Mouse (Mus musculus) adrenal gland, postnatal 0 days (tissue): ENCODE results near the gene Slc1a5. TPM values are rescaled to one million over a fixed set of nuclear protein-coding genes. Genes with fewer than 3 reads are reported as not detected.

ENCODE experiments used
- polyA plus RNA-seq: library from polyadenylated mRNA; unstranded; fragments of >200 nt; fragmentation: Nextera tagmentation; extraction: Ambion mirVana; gene quantifications from 2 replicates; pipeline ENCODE4 v1.2.1, GENCODE M21; 2015

Slc1a5 gene
- polyA plus RNA-seq = 32.6 and 34.6 TPM in 2 replicates

DNA sequence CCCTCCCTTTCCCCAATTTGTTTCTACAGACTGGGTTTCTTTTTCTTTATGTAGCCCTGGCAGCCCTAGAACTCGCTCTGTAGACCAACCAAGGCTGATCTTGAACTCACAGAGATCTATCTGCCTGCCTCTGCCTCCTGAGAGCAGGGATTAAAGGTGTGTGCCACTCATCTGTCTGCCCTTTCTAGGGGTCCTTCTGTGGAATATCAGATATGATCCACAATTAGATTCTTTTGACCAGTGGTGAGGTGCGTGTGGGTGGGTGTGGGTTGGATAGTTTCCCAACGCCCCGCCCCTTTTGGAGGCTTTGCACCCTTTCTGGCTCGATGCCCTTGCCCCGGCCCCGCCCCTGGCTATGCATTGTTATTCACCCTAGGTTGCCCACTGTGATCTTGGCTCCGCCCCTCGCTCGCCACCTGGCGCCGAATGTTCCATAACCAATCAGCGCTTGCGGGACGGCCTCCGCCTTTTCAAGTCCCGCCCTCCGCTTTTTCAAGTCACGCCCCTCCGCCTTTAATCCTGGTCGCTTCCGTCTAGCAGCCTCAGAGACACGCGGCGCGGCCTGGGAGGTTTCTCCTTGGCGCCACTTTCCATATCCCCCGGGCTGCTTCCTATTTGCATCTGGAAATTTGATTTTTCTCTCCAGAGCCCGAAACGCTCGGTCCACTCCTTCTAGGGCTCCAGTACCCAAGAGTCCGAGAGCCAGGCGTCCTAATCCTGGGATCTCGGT is at the start of gene Slc1a5:
Gene Slc1a5, plus strand, starts transcription at position 516 of the 730 bp plus-strand sequence.

DNA sequence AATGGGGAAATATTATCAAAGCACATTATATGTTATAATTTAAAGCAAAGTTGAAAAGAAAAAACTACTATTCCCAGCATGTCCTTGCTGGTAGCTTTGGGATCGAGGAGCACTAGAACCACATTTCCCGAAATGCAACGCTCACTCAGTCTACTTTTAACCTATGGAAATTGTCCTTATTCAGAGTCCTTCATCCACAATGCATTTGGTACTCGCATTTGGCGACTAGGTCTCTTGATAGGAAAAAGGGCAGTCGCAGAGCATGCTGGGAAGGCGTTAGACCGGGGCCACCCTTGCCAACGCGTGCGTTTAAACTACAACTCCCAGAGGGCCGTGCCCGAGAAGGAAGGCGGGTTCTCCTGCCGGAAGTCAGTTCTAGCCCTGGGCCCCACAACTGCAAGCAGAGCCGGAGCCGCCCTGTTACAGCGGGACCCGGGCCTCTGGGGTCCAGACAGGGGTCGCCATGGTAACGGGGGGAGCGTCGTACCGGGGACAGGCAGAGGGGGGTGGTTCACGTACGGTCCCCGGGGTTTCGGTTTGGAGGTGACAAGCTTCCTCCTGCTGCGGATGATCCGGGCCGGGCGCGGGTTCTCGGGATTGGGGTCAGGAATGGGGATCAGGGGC is 43.0 kb upstream of the Slc1a5 start, which contains the start of gene Ap2s1:
Gene Ap2s1, plus strand, starts transcription at position 338 of the 624 bp plus-strand sequence.

GRCm38 (mm10) chr7:16815351-16815941 is 34.3 kb downstream of the Slc1a5 start, which contains the start of gene Strn4:
TSS of gene Strn4 (plus strand) at chr7:16815889.

DNA sequence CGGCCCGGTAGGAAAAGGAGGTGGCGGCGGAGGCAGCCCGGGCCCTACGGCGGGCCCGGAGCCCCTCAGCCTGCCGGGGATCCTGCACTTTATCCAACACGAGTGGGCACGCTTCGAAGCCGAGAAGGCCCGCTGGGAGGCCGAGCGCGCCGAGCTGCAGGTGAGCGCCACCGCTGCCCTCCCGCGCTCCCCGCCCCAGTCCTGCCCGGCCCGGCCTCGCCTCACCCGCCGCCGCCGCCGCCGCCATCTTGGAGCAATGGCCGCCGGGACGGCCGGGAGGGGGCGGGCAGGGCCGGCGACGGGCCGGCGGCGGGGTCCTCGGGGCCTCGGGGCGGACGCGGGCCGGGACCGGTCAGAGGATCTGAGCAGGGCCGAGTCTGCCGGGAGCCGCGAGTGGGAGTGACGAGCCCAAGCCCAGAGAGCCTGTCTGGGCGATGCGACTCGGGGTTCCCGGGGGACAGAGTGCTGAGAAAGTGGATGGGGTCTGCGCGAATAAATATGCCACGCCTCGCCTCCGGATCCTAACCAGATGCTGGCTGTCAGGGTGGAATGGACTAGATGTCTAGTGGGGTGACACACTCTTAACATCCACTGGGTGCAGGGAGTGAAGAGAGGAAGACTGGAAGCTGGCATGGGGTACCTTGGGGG is 35.5 kb downstream of the Slc1a5 start, which contains the start of gene Fkrp:
Gene Fkrp, minus strand, starts transcription at position 258 of the 648 bp plus-strand sequence.

GRCm38 (mm10) chr7:16842645-16843063 is 61.5 kb downstream of the Slc1a5 start, which contains the start of gene Prkd2:
TSS of gene Prkd2 (plus strand) at chr7:16842902.

Other genes starting within 250 kb of the Slc1a5 start
- gene Arhgap35, start 166.3 kb upstream of the Slc1a5 start, polyA plus RNA-seq = 8.7 and 9.5 TPM in 2 replicates
- not detected in 2 replicates for gene Ceacam15, start 105.6 kb upstream of the Slc1a5 start, polyA plus RNA-seq
- not detected in 2 replicates for gene Ceacam9, start 59.4 kb upstream of the Slc1a5 start, polyA plus RNA-seq
- gene Ap2s1, start 42.9 kb upstream of the Slc1a5 start, polyA plus RNA-seq = 296 and 301 TPM in 2 replicates
- 53.2 and 53.6 TPM in 2 replicates for gene Strn4, start 34.5 kb downstream of the Slc1a5 start, polyA plus RNA-seq
- gene Fkrp, start 35.4 kb downstream of the Slc1a5 start, polyA plus RNA-seq = 20.1 and 20.4 TPM in 2 replicates
- gene Prkd2, start 61.6 kb downstream of the Slc1a5 start, polyA plus RNA-seq = 6.5 and 9.0 TPM in 2 replicates
- 4.1 and 8.1 TPM in 2 replicates for gene Dact3, start 94.0 kb downstream of the Slc1a5 start, polyA plus RNA-seq
- gene Gng8, start 110.4 kb downstream of the Slc1a5 start, polyA plus RNA-seq = 2.6 and 3.4 TPM in 2 replicates
- 1.3 TPM in 2 replicates for gene Ptgir, start 125.2 kb downstream of the Slc1a5 start, polyA plus RNA-seq
- gene Calm3, start 142.8 kb downstream of the Slc1a5 start, polyA plus RNA-seq = 126 and 136 TPM in 2 replicates
- gene Pnmal2, start 163.3 kb downstream of the Slc1a5 start, polyA plus RNA-seq = 17.8 and 18.2 TPM in 2 replicates
- 7.1 and 9.2 TPM in 2 replicates for gene Pnmal1, start 178.3 kb downstream of the Slc1a5 start, polyA plus RNA-seq
- 0.51 and 0.99 TPM in 2 replicates for gene Gm42372, start 201.7 kb downstream of the Slc1a5 start, polyA plus RNA-seq
- 9.0 and 13.9 TPM in 2 replicates for gene Ccdc8, start 211.4 kb downstream of the Slc1a5 start, polyA plus RNA-seq
- 44.2 and 54.7 TPM in 2 replicates for gene Ppp5c, start 246.6 kb downstream of the Slc1a5 start, polyA plus RNA-seq